Mouse (Mus musculus): ENCODE results near the gene Tcf7l2. TPM values are rescaled to one million over a fixed set of nuclear protein-coding genes. Genes with fewer than 3 reads are reported as not detected.

Tcf7l2 gene
- polyA plus RNA-seq, 1 experiment from 2014 or later, result 76.8 TPM

DNA sequence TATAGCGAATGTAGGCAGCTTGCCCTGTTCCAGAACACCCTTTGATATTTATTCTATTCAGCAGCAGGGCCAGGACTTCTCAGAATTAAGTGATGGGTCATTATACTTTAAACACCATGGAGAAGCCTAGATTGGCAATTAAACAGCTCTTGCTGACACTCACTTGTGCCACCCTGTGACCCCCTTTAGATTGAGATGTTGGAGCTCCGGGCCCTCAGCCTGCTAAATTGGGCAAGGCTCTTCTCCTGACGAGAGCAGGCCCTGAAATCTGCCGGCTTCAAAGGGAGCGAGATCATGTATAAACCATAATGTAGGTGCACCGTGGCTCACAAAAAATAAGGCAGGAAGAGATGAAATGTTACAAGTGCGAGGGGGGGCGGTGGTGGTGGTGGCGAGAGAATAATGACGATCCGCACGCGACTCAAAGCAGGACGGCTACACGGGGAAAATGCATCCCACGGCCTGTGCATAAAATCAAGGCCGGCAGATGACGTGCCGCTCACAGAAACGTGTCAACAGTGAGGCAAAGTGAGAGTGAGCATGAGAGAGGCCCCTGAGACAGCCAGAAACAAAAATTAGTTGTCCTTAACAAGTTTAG is 173.1 kb downstream of the Tcf7l2 start:
- H3K4me1 ChIP-seq (ENCODE audit: control insufficient read depth, insufficient read depth, low read length), result no peaks in the 10 kb centered on the region
- H3K36me3 ChIP-seq (ENCODE audit: control insufficient read depth, insufficient read depth, low read length), result peaks cover 20% of the 10 kb centered on the region
- H3K9me3 ChIP-seq (replicated peaks; ENCODE audit: control insufficient read depth, low read length), result peaks cover 5% of the 10 kb centered on the region; the same call in 1 of the 2 replicates
- no peak overlapping the region for H3K4me3 ChIP-seq (replicated peaks; ENCODE audit: low read length)
- 59% methylated on average over 20 of the region's 20 CpGs for WGBS
- H3K9ac ChIP-seq (ENCODE audit: low read length), result no peak overlapping the region
- H3K4me2 ChIP-seq (ENCODE audit: low read depth, low read length), result no peak overlapping the region
- no peaks in the 10 kb centered on the region for H3K27me3 ChIP-seq (ENCODE audit: control insufficient read depth, insufficient read depth, low read length)
- H3K27ac ChIP-seq (ENCODE audit: low read length), result no peak overlapping the region
- no peak for ATAC-seq (ENCODE audit: insufficient read depth, low FRiP score)

GRCm38 (mm10) chr19:55915506-55915905 is 173.9 kb downstream of the Tcf7l2 start:
- H3K4me1 ChIP-seq (ENCODE audit: control insufficient read depth, insufficient read depth, low read length), result no peaks in the 10 kb centered on the region
- no peak overlapping the region for H3K4me3 ChIP-seq (replicated peaks; ENCODE audit: low read length)
- ATAC-seq (ENCODE audit: insufficient read depth, low FRiP score), result no peak
- no peak overlapping the region for H3K4me2 ChIP-seq (ENCODE audit: low read depth, low read length)
- no peaks in the 10 kb centered on the region for H3K27me3 ChIP-seq (ENCODE audit: control insufficient read depth, insufficient read depth, low read length)
- peaks cover 26% of the 10 kb centered on the region for H3K36me3 ChIP-seq (ENCODE audit: control insufficient read depth, insufficient read depth, low read length)
- H3K9me3 ChIP-seq (replicated peaks; ENCODE audit: control insufficient read depth, low read length), result peaks cover 5% of the 10 kb centered on the region; the same call in 1 of the 2 replicates
- WGBS, result 60% methylated on average over 7 of the region's 7 CpGs
- H3K27ac ChIP-seq (ENCODE audit: low read length), result no peak overlapping the region
- no peak overlapping the region for H3K9ac ChIP-seq (ENCODE audit: low read length)

GRCm38 (mm10) chr19:55916211-55916610 is 174.6 kb downstream of the Tcf7l2 start:
- Histone ChIP-seq H3K4me3 (replicated peaks; ENCODE audit: low read length) (no peak overlapping the region), H3K4me2 (ENCODE audit: low read depth, low read length) (no peak overlapping the region), H3K9ac (ENCODE audit: low read length) (no peak overlapping the region), H3K27ac (ENCODE audit: low read length) (no peak overlapping the region), H3K4me1 (ENCODE audit: control insufficient read depth, insufficient read depth, low read length) (no peaks in the 10 kb centered on the region), H3K36me3 (ENCODE audit: control insufficient read depth, insufficient read depth, low read length) (peaks cover 32% of the 10 kb centered on the region), H3K9me3 (replicated peaks; ENCODE audit: control insufficient read depth, low read length) (peaks cover 5% of the 10 kb centered on the region; the same call in 1 of the 2 replicates), H3K27me3 (ENCODE audit: control insufficient read depth, insufficient read depth, low read length) (no peaks in the 10 kb centered on the region)
- 92% methylated on average over 3 of the region's 3 CpGs for WGBS
- ATAC-seq (ENCODE audit: insufficient read depth, low FRiP score), result no peak

GRCm38 (mm10) chr19:55923789-55924426 is 182.3 kb downstream of the Tcf7l2 start:
- H3K9me3 ChIP-seq (replicated peaks; ENCODE audit: control insufficient read depth, low read length), result no peaks in the 10 kb centered on the region
- H3K27ac ChIP-seq (ENCODE audit: low read length), result no peak overlapping the region
- peaks cover 27% of the 10 kb centered on the region for H3K36me3 ChIP-seq (ENCODE audit: control insufficient read depth, insufficient read depth, low read length)
- WGBS, result 43% methylated on average over 12 of the region's 12 CpGs
- H3K4me2 ChIP-seq (ENCODE audit: low read depth, low read length), result no peak overlapping the region
- ATAC-seq (ENCODE audit: insufficient read depth, low FRiP score), result no peak
- no peaks in the 10 kb centered on the region for H3K4me1 ChIP-seq (ENCODE audit: control insufficient read depth, insufficient read depth, low read length)
- no peak overlapping the region for H3K9ac ChIP-seq (ENCODE audit: low read length)
- H3K4me3 ChIP-seq (replicated peaks; ENCODE audit: low read length), result no peak overlapping the region
- no peaks in the 10 kb centered on the region for H3K27me3 ChIP-seq (ENCODE audit: control insufficient read depth, insufficient read depth, low read length)

DNA sequence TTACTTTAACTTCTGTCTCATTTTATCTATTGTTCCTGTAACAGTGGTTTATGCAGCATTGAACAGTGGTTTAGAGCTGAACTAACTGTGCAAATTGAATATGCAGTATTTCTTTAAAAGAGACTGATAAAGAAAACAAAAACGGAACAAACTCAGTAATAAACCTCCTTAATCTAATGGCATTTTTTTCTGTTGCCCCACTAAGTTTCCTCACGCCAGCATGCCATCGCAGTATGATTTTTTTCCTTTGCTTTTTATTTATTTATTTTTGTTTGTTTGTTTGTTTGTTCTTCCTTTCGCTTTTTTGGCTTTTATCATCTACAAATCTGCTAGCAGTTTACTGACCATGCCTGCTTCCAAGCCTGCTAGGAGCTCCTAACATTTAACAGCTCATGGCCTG is 183.2 kb downstream of the Tcf7l2 start:
- Histone ChIP-seq H3K4me3 (replicated peaks; ENCODE audit: low read length) (no peak overlapping the region), H3K27ac (ENCODE audit: low read length) (no peak overlapping the region), H3K4me1 (ENCODE audit: control insufficient read depth, insufficient read depth, low read length) (no peaks in the 10 kb centered on the region), H3K27me3 (ENCODE audit: control insufficient read depth, insufficient read depth, low read length) (no peaks in the 10 kb centered on the region), H3K36me3 (ENCODE audit: control insufficient read depth, insufficient read depth, low read length) (peaks cover 21% of the 10 kb centered on the region), H3K4me2 (ENCODE audit: low read depth, low read length) (no peak overlapping the region), H3K9ac (ENCODE audit: low read length) (no peak overlapping the region), H3K9me3 (replicated peaks; ENCODE audit: control insufficient read depth, low read length) (no peaks in the 10 kb centered on the region)
- ATAC-seq (ENCODE audit: insufficient read depth, low FRiP score), result no peak
- 90% methylated on average over 4 of the region's 4 CpGs for WGBS

DNA sequence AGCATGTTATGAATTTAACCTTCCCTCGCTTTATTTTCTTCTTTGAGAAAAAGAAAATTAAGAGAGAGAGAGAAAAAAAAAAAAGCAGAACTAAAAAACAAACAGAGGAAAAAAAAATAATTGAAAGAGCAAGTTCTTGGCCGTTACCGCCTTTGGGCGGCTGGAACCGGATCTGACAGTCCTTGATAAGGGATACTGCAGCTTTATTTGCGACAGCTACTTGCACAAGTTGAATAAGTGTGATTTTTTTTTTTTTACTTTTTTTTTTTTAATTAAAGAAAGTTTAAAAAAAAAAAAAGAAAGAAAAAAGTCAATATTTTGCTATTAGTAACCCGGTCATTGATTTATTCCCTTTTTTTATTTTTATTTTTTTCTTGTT is 183.8 kb downstream of the Tcf7l2 start:
- ATAC-seq (ENCODE audit: insufficient read depth, low FRiP score), result no peak
- no peaks in the 10 kb centered on the region for H3K9me3 ChIP-seq (replicated peaks; ENCODE audit: control insufficient read depth, low read length)
- no peak overlapping the region for H3K9ac ChIP-seq (ENCODE audit: low read length)
- H3K4me1 ChIP-seq (ENCODE audit: control insufficient read depth, insufficient read depth, low read length), result no peaks in the 10 kb centered on the region
- no peak overlapping the region for H3K4me2 ChIP-seq (ENCODE audit: low read depth, low read length)
- H3K27me3 ChIP-seq (ENCODE audit: control insufficient read depth, insufficient read depth, low read length), result no peaks in the 10 kb centered on the region
- WGBS, result 66% methylated on average over 7 of the region's 7 CpGs
- H3K4me3 ChIP-seq (replicated peaks; ENCODE audit: low read length), result no peak overlapping the region
- no peak overlapping the region for H3K27ac ChIP-seq (ENCODE audit: low read length)
- peaks cover 16% of the 10 kb centered on the region for H3K36me3 ChIP-seq (ENCODE audit: control insufficient read depth, insufficient read depth, low read length)

- no peak overlapping the region for H3K27ac ChIP-seq (ENCODE audit: low read length)
- peaks cover 13% of the 10 kb centered on the region for H3K36me3 ChIP-seq (ENCODE audit: control insufficient read depth, insufficient read depth, low read length)
- no peaks in the 10 kb centered on the region for H3K27me3 ChIP-seq (ENCODE audit: control insufficient read depth, insufficient read depth, low read length)
- no peak overlapping the region for H3K4me3 ChIP-seq (replicated peaks; ENCODE audit: low read length)
- no peak overlapping the region for H3K9ac ChIP-seq (ENCODE audit: low read length)
- no peaks in the 10 kb centered on the region for H3K4me1 ChIP-seq (ENCODE audit: control insufficient read depth, insufficient read depth, low read length)
- peak; percentile 25; the same call in 1 of the 2 replicates for ATAC-seq (ENCODE audit: insufficient read depth, low FRiP score)
- 81% methylated on average over 16 of the region's 16 CpGs for WGBS
- no peaks in the 10 kb centered on the region for H3K9me3 ChIP-seq (replicated peaks; ENCODE audit: control insufficient read depth, low read length)
- no peak overlapping the region for H3K4me2 ChIP-seq (ENCODE audit: low read depth, low read length)
Observed at GRCm38 (mm10) chr19:55925804-55926521, 184.3 kb downstream of the Tcf7l2 start.

- H3K4me1 ChIP-seq (ENCODE audit: control insufficient read depth, insufficient read depth, low read length), result no peaks in the 10 kb centered on the region
- no peak overlapping the region for H3K4me3 ChIP-seq (replicated peaks; ENCODE audit: low read length)
- WGBS, result 87% methylated on average over 16 of the region's 16 CpGs
- H3K9ac ChIP-seq (ENCODE audit: low read length), result no peak overlapping the region
- H3K4me2 ChIP-seq (ENCODE audit: low read depth, low read length), result no peak overlapping the region
- no peaks in the 10 kb centered on the region for H3K9me3 ChIP-seq (replicated peaks; ENCODE audit: control insufficient read depth, low read length)
- peaks cover 11% of the 10 kb centered on the region for H3K36me3 ChIP-seq (ENCODE audit: control insufficient read depth, insufficient read depth, low read length)
- ATAC-seq (ENCODE audit: insufficient read depth, low FRiP score), result no peak
- H3K27me3 ChIP-seq (ENCODE audit: control insufficient read depth, insufficient read depth, low read length), result no peaks in the 10 kb centered on the region
- H3K27ac ChIP-seq (ENCODE audit: low read length), result no peak overlapping the region
Observed at GRCm38 (mm10) chr19:55926858-55927673, 185.4 kb downstream of the Tcf7l2 start.

Measured in stomach, embryonic 16.5 days (tissue).